Mouse (Mus musculus) cerebellum, postnatal 4 days (tissue): ENCODE results near the gene Gpr132.
"Not testable (repeated sequence)": the region's sequence is repeated elsewhere in the genome, so short reads cannot be mapped to it uniquely, and the experiment has no call there.

Experiments used
- DNase-seq, 2 experiments: peaks; one replicate each; pipeline ENCODE4 v3.0.0; 2022; ENCODE audit warnings: low spot score in 2 of 2, mixed read lengths in 1 of 2

The Gpr132 gene

GRCm38 (mm10) chr12:112821216-112821615 is 46.8 kb downstream of the Gpr132 start:
- DNase-seq = no peak

DNA sequence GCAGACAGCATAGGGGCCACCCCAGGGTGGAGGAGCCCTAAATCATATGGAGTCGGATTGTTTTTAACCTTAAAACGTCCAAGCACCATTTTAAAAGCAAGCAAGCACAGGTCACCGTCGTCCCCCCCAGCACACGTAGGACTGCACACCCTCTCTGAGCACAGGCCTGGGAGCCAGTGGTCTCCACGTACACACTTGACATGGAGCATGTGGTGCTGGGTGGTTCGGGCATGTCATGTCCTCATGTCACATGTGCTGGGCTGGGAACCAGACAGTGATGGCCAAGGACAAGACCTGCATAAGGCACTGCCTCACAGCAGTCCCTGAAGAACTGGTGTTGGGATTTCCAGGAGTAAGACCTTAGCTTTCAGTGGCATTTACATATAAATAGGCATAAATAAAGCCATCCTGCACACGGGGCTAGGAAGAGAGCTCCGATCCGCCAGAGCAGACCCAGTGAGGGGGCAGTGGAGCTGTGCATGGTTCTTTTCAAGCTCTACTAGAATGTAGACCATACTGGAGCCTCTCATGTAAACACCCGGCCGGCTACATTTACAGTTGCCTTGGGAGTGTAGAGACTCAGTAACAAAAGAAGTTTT is 47.5 kb downstream of the Gpr132 start:
- no peak for DNase-seq

DNA sequence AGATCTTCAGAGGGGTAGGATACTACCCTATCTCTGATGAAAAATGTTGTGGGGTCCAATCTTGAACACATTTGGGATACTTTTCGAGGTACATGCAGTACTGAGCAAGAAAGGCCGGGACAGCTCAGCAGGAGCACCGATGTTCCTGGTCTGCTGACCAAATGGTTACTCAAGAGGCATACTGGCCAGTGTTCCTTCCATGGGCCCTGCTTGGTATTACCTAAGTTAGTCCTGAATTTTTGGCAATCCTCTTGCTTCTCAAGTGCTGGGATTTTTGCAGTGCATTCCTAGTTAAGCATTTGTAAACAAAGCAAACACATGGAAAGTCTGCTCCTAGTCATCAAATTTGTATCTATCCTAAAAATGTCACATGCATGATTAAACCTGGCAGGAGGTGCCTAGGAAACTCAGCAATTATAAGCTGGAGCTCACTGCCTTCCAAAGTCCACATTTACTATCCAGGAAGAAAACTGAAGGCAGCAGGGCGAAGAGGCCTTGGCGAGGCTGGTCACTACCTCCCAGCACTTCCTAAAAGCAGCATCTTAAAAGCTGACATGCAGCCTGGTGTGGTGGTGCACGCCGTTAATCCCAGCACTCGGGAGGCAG is 48.9 kb downstream of the Gpr132 start:
- no peak for DNase-seq

DNA sequence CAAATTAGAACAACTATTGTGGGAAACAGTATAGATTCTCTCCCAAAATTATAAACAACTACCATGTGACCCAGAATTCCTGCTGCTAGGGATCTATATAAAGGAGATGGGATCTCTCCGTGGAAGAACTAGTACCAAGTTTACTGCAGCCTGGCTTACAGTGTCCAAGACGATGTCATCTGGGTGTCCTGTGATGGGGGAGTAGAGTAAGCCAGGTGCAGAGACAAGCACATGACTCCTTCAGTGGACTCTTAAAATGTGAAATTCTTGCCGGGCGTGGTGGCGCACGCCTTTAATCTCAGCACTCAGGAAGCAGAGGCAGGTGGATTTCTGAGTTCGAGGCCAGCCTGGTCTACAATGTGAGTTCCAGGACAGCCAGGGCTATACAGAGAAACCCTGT is 51.2 kb downstream of the Gpr132 start:
- not testable (repeated sequence) for DNase-seq

- peak in 1 of 2 experiments; percentile 61 for DNase-seq
Measured at GRCm38 (mm10) chr12:112816294-112816693, 51.7 kb downstream of the Gpr132 start.

DNA sequence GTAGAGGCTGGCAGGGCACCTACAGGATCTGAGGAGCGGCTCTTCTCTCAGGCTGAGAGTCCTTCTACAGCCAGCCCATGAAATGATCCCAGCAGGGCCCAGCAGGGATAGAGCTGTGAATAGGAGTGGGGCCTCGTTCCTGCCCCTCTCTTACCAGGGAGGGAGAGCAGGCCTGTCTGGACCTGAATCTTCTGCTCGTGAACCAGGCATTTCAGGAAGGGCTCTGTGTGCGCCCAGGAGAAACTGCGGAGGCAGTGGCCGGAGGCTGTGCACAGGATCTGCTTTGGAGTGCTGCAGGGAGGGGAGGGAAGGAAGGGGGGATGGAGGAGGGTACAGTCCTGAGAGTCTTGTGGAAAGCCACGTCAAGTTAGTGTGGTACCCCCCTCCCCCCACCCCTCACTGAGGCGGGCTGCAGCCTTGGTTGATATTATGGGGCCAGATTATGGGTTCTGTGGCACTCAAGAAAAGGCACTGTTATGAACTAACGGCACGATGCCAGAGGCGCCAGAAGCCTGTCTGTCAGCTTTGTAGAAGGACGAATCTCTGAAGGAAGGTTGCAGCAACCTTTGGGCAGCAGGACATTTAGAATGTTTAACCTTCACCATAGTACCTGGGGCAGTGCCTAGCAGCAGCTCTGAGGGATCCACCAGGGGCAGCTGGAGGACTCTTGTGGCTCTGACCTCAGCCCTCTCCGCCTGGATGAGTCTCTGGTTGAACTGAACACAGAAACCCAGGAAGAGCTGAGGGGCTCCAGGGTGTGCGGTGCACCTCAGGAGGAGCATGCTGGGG is 53.2 kb downstream of the Gpr132 start:
- no peak for DNase-seq

DNA sequence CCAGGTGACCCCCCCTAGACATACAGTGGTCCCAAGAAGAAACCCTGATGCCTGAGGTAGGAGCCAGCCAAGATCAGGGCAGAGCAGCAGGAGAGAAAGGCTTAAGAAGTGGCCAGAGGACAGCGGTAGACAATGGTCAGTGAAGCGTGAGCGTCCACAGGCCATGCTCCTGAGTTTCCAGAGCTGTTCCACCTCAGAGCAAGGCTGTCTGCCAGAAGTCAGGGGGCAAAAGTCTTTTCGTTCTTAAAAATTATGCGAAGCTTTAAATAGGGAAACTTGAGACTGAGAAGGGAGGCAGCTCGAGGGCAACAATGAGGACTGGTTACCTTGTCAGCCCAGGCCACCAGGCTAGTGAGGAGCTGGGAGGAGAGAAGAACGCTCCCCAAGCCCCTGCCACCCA is 54.7 kb downstream of the Gpr132 start:
- DNase-seq = no peak

GRCm38 (mm10) chr12:112810092-112810885 is 57.7 kb downstream of the Gpr132 start:
- no peak for DNase-seq

GRCm38 (mm10) chr12:112809641-112810040 is 58.4 kb downstream of the Gpr132 start:
- DNase-seq = no peak

DNA sequence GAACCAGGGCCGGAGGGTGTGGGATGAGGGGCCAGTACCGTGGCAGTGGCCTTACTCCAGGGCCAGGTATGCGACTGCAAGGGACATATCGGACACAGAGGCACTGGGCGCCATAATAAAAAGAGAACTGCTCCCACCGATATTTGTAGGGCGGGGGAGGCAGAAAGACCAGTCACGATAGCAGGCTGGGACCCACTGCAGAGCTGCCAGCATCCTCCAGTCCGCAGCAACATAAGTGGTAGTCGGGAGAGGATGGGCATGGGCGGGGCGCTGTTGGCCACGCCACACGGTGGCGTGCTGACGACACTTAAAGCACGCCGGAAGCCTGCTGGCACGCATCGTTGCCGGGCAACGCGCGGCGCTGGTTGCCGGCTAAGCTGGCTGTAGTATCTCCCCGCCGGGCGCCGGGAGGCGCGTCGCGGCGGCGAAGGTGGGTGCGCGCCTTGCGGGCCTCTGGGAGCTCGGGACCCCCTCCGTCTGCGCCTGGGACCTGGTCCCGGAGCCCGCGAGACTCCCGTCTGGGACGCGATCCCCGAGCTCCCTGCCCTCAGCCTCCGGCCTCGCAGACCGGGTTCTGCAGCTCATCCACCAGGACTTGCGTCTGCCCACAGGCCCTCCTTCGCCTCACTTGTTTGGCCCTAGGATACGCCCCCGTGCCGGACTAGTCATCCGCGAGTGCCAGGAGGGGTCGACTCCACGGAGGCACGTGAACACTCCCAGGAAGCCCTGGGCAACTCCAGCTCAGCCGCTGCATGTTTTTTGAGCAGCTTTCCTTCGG is 59.3 kb downstream of the Gpr132 start, which contains the start of gene Clba1:
Gene Clba1, plus strand, starts transcription at position 351 of the 778 bp plus-strand sequence.
- peak; percentile 72 to 91 for DNase-seq

GRCm38 (mm10) chr12:112808212-112808586 is 59.8 kb downstream of the Gpr132 start:
- DNase-seq = no peak

DNA sequence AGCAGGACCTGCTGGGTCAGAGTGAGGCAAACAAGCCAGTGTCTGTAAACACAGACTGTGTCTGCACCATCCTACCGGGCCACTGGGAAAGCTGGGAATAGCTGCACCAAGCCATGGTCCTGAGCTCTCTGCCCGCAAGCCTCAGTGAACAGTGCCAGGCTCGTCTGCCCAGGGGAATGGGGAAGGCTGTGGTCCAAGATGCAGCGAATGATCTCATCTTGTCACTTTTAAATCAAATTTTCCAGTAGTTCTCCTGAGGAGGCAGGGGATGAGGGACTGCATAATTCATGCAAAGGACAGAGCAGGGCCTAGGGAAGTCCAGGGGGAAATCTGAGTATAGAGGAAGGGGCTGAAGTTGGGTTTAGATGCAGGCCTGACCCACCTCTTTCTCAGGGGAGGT is 60.2 kb downstream of the Gpr132 start:
- no peak for DNase-seq

DNA sequence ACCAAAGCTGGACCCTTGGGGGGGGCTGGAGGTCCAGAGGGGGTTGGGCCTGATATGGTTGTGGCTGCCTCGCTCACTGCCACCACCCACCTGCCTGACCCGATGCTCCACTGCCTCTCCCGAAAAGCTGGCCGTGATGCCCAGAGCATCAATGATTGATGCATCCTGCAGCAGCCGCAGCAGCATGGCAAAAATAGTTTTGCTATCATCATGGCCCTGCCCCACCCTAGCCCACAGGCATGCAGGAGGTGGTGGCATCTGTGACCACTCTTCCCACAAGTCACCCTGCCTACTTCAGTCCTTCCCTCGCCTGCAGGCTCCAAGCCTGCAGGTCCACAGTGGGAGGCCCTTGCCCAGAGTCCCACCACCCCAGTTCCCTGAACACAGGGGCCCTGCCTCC is 62.0 kb downstream of the Gpr132 start:
- DNase-seq = no peak

DNA sequence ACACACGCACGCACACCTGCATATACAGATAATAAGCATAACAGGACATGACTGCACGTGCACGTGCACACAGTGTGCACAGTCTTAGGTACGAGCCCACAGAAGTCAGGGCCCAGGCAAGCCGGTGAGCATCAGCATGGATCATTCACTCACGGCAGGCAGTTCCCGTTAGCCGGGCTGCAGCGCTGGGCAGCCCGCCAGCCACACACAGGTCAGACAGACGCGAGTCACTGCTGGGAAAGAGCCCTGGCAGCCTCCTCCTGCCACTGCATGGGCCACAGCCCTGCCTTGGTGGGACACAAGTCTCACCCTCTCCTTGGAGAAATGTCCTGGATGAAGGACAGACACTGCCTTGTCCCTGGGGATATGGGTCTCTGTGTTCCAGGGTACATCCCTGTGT is 64.0 kb downstream of the Gpr132 start:
- DNase-seq = no peak

- no peak for DNase-seq
Measured at GRCm38 (mm10) chr12:112802917-112803316, 65.1 kb downstream of the Gpr132 start.

GRCm38 (mm10) chr12:112801864-112802846 is 65.9 kb downstream of the Gpr132 start, which contains the start of gene Ahnak2:
TSS of gene Ahnak2 (minus strand) at chr12:112802657.
- DNase-seq = peak in 1 of 2 experiments; percentile 55
